Mouse (Mus musculus) kidney, postnatal 4 days (tissue): Measurements from ENCODE around the gene Lsm8.
A peak's percentile ranks its signal among the peaks of the same experiment; 100 is the strongest.
"Not testable (repeated sequence)": the region's sequence is repeated elsewhere in the genome, so short reads cannot be mapped to it uniquely, and the experiment has no call there.

ENCODE experiments used
- DNase-seq, 2 experiments: peaks; one replicate each; pipeline ENCODE4 v3.0.0; 2021; ENCODE audit warnings: mixed read lengths in 2 of 2

Lsm8 gene

DNA sequence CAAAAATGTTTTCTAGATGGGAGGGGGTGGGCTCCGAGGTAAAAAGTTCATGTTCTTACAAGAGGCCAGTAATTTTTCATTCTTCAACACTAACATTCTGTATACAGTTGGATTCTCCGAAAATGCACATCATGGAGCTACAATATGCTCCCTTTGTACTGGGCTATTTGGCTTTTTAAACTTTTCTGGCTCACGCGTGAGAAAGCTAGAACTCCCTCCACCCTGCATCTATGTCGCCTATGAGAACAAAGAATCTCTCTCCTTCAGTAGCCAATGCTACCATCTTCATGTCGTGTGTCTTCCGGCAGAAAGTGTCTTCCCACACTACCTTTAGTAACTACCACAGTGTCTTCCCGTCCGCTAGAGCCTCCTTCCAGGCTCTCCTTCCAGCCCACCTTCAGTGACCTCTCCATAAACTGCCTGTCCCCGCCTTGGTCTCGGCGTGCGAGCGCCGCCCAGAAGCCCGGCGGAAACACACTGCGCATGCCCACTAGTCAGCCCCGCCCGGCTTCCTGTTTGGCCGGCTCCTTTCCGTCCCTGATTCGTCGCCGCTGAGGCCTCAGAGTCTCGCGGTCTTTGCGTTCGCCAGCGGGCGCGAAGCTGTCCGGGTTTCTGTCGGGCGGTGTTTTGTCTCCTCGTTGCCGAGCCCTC, at the start of gene Lsm8:
Lsm8 (plus strand) TSS at position 529 of the 651 bp plus-strand sequence.
- DNase-seq: peak; percentile 98

DNA sequence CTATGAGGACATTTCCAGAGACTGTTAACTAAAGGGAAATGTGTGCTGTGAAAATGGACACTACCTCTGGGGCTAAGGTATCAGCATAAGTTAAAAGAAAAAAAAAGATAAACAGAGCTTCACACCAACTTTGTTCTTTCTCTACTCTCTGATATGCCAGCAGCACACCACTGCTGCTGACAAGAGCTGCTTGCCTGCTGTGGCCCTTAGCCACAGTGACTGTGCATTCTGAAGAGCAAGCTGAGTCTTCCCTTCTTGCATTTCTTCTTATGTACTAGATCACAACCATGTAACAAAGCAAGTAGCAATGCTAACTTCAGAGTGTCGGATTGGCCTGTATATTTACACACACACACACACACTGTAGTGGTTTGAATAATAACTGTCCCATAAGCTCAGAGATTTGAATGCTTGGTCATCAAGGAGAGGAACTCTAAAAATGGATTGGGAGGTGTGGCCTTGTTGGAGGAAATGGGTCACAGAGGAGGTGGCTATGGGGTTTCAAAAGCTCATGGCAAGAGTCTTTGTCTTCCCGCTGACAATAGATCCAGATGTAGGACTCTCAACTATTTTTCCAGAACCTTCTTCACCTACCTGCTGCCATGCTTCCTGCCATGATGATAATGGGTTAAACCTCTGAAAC, 47.4 kb upstream of the Lsm8 start:
- no peak for DNase-seq

- no peak for DNase-seq
Observed at GRCm38 (mm10) chr6:18812623-18813022, 35.8 kb upstream of the Lsm8 start.

DNA sequence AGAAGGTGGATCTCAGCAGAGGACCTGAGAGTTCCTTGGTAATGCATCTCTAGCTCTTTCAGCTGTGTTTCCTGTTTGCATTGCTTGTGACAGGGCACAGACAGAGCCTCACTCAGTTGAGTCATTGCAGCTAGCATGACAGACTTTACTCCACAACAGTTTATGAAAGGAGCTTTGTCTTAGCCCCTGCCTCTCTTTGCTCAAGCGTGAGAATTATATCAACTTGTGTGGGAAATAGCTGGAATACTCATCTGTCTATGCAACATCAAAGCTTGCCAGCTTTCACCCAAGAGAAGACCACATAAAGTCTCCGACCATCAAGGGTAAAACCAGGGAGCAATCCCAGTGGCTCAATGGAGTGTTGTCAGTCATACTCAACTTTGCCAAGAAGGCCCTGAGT, 32.8 kb upstream of the Lsm8 start:
- DNase-seq: no peak

DNA sequence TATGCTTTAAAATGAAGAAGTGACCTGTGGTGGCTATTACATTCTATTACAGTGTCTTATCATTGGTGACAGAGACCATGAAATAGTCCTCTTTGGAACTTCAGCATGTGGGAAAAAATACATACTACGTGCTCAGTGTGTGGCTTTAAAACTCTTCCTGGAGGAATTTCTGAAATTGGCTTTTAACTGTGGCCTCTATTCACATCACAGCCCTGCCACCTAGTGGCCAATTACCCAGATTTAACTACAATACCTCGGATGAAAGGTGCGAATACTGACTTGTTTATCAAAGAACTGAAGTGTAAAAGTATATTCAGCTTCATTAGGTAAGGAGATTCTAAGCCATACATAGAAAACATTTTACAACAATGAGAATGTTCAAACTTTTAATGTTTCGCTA, 29.0 kb upstream of the Lsm8 start:
- DNase-seq: peak; percentile 74 to 76

GRCm38 (mm10) chr6:18820246-18820645, 28.1 kb upstream of the Lsm8 start:
- DNase-seq: no peak

GRCm38 (mm10) chr6:18822812-18823211, 25.6 kb upstream of the Lsm8 start:
- DNase-seq: peak; percentile 21 to 44

DNA sequence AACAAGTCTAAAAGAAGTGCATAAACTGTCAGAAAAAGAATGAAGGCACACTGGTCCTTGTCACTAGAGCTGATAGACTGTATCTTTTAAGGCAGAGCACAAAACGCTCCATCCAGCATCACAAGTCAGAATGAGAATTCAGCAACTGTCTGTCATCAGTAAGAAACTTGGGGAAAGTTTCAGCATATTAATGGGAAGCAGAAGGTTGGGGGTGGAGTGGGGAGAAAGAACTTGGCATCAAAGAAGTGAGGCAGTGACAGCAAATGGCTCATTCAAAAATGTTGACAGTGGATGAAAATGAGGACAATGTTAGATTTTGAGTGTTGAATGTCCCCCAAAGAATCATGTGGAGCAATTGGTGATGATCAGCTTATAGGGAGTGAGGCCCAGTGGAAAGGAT, 15.4 kb upstream of the Lsm8 start:
- DNase-seq: no peak

DNA sequence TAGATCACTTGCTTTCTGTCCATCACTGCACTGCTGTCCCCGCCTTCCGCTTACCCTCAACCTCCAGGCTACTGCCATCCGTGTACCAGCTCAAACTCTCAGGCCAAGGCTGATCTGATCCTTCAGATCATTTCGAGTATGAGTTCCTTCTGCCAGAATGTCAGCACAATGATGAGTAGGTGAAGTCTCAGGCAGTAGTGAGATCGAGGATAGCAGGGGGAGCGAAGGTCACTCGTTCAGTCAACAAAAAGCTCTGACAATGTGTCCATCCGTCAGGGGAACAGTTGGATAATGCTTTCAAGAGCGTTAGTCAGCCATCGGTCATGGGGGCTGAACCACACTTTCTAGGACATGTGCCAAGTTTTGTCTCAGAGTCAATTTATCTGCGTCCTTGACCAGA, 3.9 kb upstream of the Lsm8 start:
- not testable (repeated sequence) for DNase-seq

DNA sequence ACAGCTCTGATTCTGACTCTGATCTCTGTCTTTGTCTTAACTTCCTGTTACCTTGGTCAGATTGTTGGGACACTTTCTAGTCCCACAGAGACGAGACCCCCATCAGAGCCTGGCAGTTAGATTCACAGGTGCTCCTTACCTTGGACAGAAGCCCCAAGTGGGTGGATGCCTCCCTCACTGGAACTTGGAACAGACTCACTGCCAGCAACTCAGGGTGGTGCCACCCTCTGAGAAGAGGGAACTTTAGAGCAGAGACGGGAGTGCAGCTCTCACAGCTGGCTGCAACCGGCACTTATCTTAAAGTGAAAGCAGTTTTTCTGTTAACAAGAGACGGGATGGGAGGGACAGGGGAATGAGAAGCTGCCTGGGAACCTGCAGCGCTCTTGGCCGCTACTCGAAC, 2.8 kb upstream of the Lsm8 start:
- DNase-seq: peak; percentile 12 to 24

- DNase-seq: no peak
Observed at GRCm38 (mm10) chr6:18848702-18849061, 303 bp downstream of the Lsm8 start.

- DNase-seq: no peak
Observed at GRCm38 (mm10) chr6:18855323-18855722, 6.9 kb downstream of the Lsm8 start.

DNA sequence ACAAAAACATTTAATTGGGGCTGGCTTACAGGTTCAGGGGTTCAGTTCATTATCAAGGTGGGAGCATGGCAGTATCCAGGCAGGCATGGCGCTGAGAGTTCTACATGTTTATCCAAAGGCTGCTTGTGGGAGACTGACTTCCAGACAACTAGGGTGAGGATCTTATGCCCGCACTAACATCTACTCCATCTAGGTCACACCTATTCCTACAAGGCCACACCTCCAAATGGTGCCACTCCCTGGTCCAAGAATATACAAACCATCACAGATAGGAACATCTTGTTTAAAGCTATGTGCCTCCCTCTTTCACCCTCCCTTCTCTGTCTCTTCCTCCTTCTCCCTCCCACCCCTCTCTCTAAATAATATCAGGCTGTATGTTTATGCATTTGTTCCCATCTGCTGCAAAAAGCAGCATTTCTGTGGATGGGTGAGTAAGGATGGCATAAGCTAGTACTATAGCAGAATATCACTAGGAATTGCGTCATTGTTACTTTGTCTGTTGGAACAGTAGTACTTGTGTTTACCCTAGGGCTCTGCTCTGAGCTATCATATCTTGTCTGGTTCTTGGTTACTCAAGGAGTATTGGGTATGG, 8.2 kb downstream of the Lsm8 start:
- no peak for DNase-seq

DNA sequence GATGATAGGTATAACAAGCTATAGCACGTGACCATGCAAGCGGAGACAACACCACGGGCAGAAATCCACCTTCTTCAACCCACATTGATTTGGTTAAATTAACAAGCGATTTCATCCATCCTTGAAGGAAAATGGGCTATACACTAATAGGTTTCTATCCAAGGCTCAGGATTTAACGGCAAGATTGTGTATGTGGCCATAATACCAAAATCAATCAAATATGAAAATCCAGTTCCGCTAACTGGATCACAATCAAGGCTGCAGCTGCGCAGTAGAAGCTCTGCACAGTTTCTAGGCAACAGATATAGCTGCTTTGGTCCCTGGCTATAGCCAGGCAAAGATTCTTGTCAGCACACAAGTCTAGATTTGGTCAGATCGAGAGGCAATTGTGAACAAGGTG, 17.6 kb downstream of the Lsm8 start, which contains the start of gene Ankrd7:
Ankrd7 (plus strand) TSS at position 301 of the 400 bp plus-strand sequence.
- DNase-seq: no peak

DNA sequence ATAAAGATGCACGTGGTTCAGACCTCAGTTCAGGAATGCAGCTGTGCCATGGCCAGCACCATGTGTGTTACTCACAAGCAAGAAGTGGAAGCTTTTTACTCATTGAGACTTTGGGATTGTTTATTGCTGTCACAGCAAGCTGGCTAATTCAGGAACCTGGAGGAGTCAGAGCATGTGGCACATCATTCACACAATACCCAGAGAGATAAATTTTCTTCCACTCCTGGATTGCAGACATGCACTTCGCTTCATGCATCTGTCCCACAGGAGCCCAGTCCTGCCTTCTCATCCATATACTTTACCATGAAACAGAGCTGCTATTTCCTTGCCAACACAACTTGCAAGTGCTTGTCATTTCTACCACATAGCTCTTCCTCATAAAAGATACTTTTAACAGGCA, 40.7 kb downstream of the Lsm8 start:
- no peak for DNase-seq

DNA sequence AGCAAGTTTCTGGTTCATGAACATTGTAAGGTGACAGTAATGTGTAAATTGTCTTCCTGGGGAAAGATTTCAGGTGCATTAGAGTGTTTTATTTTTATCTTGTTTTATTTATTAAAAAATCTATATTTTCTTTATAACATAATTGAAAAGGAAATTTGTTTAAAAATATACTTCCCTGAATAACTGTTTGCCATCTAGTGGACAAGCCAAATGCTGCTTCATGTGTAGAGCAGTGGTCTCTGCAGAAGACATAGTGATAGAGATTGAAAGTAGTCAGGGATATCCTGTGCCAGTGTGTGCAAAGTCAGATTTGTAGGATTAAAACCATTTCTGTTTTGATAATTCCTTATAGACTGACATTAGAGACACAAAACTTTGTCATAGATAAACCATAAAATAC, 45.8 kb downstream of the Lsm8 start:
- DNase-seq: no peak
